Mouse (Mus musculus) hindbrain, embryonic 10.5 days (tissue): ENCODE measurements around the gene Pramef20. TPM values are rescaled to one million over a fixed set of nuclear protein-coding genes. Genes with fewer than 3 reads are reported as not detected.

Experiments
- polyA plus RNA-seq: library from polyadenylated mRNA; unstranded; fragments of >200 nt; fragmentation: Nextera tagmentation; extraction: Ambion mirVana; gene quantifications from 2 replicates; pipeline ENCODE4 v1.2.1, GENCODE M21; 2016

Gene Pramef20
- polyA plus RNA-seq, 1 experiment from 2014 or later, result not detected

Other genes starting within 250 kb of the Pramef20 start
- gene Oog3, start 215.3 kb downstream of the Pramef20 start, polyA plus RNA-seq, result not detected in 2 replicates
- not detected in 2 replicates for gene Oog2, start 187.2 kb downstream of the Pramef20 start, polyA plus RNA-seq
- not detected in 2 replicates for gene C87977, start 164.6 kb downstream of the Pramef20 start, polyA plus RNA-seq
- gene Pramel5, start 97.4 kb downstream of the Pramef20 start, polyA plus RNA-seq, result not detected in 2 replicates
- not detected in 2 replicates for gene Gm13128, start 47.7 kb downstream of the Pramef20 start, polyA plus RNA-seq
- not detected in 2 replicates for gene Gm13119, start 20.0 kb downstream of the Pramef20 start, polyA plus RNA-seq
- not detected in 2 replicates for gene Pramef12, start 30.5 kb upstream of the Pramef20 start, polyA plus RNA-seq
- gene 1700012P22Rik, start 60.8 kb upstream of the Pramef20 start, polyA plus RNA-seq, result 0.16 and 0.47 TPM in 2 replicates
- not detected in 2 replicates for gene Gm9944, start 75.4 kb upstream of the Pramef20 start, polyA plus RNA-seq
- gene Aadacl3, start 85.8 kb upstream of the Pramef20 start, polyA plus RNA-seq, result not detected in 2 replicates
- not detected in 2 replicates for gene 9430007A20Rik, start 141.9 kb upstream of the Pramef20 start, polyA plus RNA-seq
- gene Gm13124, start 187.2 kb upstream of the Pramef20 start, polyA plus RNA-seq, result not detected in 2 replicates
- gene Aadacl4, start 235.8 kb upstream of the Pramef20 start, polyA plus RNA-seq, result not detected in 2 replicates